Mouse (Mus musculus) 416B (cell line): ENCODE measurements around the gene Anp32a.

Experiments
- DNase-seq: peaks from one replicate; pipeline ENCODE4 v3.0.0; 2011; ENCODE audit warnings: low read depth

Anp32a gene

DNA sequence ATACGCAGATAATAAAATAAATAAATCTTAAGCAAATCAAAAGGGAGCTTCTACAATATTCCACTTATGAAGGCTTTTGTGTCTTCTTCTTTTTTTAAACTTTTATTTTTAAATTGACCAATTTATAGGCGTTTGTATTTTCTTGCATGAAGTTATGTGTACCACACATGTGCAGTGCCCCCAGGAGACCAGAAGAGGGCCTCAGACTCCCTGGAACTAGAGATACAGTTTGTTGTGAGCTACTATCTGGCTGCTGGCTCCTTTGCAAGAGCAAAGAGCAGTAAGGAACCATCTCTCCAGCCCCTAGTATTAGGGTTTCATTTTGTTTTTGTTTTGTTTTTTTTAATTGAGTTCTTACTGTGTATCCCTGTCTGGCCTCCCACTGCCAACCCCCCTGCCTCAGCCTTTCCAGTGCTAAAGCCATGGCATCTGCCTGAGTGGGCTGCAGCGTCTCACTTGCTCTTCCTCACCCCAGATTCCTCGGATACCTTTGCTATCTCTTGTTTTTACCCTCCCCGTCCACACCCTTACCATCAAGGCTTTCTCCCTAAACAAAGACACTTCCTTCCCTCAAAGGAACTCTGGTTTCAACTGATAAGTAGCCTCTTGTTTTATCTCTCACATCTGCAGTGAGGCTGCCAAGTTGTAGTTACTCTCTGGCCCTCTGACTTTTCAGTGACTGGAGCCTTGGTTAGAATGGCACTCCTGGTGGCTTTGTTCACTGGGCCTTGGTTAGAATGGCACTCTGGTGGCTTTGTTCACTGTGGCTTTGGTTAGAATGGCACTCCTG, 66.5 kb downstream of the Anp32a start:
- peak; percentile 91 for DNase-seq

DNA sequence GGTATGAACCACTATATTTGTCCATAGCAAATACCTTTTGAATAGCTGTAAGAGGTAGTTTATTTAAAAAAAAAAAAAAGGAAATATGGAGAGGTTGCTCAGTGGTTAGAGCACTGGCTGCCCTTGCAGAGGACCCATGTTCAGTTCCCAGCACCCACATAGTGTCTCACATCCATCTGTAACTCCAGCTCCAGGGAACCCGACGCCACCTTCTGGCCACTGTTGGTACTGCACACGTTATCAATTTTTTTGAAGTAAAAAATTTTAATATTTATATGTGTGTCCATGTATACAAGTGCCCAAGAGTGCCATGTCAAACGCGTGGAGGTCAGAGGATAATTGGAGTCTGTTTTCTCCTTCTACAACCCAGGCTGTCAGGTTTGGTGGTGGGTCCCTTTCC, 77.6 kb downstream of the Anp32a start:
- no peak for DNase-seq

DNA sequence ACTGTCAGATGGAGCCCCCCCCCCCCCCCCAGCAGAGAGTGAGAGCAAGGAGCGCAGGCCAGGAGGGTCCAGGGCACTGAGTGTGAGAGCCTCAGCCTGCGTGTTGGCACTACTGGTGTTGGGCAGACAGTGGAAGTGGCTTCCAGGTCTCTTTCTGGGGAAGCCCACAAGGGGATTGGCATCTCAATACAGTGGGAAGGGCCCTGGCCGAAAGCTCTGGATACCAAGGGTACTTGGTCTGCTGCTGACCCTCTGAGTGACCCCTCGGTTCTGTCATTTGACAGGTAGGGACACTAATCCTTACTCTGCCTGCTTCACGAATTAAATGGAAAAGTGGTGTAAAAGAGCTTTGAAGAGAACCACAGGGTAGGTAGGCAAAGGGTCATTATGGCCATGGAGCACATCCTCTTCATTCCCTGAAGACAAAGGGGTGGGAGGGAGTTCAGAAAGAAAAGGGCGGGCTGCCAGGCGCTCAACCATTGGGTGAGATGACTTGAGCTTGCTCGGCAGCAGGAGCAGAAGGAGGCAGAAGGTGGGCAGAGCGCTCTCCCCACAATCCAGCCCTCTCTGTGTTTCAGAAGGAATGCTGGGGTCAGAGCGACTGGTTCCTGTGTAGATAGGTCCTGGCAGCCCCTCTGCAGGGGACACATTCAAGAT, 79.3 kb downstream of the Anp32a start:
- no peak for DNase-seq

GRCm38 (mm10) chr9:62421027-62421426, 79.9 kb downstream of the Anp32a start:
- DNase-seq: no peak

DNA sequence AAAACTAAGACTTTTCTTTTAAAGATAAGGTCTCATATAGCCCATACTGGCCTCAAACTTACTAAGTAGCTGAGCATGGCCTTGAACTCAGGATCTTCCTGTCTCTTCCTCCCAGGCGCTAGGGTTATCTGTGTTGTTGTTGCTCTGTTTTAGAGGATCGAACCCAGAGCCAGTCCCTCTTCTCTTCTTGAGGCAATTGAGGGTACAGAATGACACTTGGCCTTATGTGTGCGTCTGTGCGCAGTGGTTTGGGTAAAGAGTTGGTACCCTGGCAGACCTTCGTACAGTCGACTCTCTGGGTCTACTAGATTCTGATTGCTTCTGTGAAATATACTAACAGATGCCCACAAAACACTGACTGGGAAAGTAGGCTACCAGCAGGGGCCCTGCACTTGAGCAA, 80.8 kb downstream of the Anp32a start:
- no peak for DNase-seq

DNA sequence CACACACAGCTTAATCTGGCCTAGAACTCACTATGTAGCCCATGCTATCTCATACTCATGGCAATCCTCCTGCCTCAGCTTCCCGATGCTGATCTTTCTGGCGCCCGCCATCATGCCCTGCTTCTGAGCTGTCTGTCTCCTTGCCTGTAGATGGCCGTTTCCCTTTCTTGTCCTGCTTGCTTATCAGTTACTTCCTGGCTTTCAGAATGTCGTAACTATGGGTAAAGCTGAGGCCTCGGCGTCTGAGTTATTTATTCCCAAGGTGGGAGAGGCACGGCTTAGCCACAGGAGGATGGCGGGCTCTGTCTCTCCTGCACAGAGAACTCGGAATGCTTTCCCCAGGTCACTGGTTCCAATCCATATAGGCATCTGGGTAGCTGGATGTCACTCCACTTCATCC, 81.8 kb downstream of the Anp32a start:
- peak; percentile 18 for DNase-seq

DNA sequence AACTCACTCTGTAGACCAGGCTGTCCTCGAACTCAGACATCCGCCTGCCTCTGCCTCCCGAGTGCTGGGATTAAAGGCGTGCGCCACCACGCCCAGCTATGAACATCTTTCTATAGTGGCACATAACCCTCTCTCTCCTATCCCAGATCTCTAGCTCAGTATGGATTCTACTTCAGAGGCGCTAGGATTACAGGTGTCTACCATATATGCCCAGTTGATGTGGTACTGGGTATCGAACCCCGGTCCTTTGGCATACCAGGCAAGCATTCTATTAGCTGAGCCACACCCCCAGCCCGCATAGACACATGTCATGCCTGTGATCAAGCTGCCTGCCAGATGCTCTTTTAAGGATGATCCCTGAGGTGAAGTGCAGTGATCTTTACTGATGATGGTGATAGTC, 82.8 kb downstream of the Anp32a start:
- DNase-seq: no peak

GRCm38 (mm10) chr9:62425265-62425664, 84.2 kb downstream of the Anp32a start:
- peak; percentile 41 for DNase-seq

- no peak for DNase-seq
Observed at GRCm38 (mm10) chr9:62426021-62426420, 84.9 kb downstream of the Anp32a start.

- no peak for DNase-seq
Observed at GRCm38 (mm10) chr9:62426531-62426930, 85.4 kb downstream of the Anp32a start.

- peak; percentile 60 for DNase-seq
Observed at GRCm38 (mm10) chr9:62427010-62427409, 85.9 kb downstream of the Anp32a start.
